Mouse (Mus musculus) ES-Bruce4 (cell line): Measurements from ENCODE around the gene Diaph2.

Experiments used
- CTCF ChIP-seq: IDR thresholded peaks from one replicate; pipeline ENCODE4 v1.8.1; 2011; ENCODE audit warnings: low read depth, low read length
- EP300 ChIP-seq: IDR thresholded peaks from 2 replicates; pipeline ENCODE4 v1.6.1; 2011; ENCODE audit warnings: low read depth, low read length; ENCODE audit not compliant: insufficient read depth

DNA sequence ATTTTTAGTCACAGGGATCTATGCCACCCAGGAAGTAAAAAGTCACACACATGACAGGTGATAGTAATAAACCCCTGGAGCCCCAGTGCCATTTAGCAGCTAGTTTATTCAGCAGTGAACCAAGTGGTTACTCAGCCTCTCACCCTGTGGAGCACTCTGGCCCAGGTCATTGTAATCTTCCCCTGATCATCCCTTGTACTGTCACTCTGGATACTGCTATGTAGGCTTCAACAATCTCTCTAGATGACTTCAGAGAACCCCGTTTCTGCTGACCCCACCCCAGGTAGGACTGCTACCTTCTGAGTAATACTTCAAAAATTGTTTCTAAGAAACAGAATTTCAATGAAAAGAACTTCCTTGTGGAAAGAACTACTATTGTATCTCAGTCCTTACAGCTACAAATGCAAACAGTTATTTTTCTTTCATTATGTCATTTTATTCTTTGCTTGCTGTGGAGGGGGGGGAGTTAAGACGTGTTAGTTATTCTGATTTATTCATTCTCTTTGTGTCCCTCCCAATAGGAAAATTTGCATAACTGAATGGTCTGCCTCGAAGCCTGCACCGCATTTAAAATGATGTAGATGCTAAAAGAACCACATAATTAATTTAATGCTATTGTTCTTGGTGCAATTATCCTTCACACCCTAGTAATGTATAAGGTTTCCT is 702.4 kb downstream of the Diaph2 start:
- TF ChIP-seq CTCF = no peak
- no peak for TF ChIP-seq EP300
